ENCODE assay signal across 7 mouse cellular contexts in genomic region chr14:34661621-34662477, GRCm38 (mm10). TPM values are rescaled to one million over a fixed set of nuclear protein-coding genes. Genes with fewer than 3 reads are reported as not detected.
DNase-seq lines count a peak whose midpoint lies in the region; ATAC-seq and TF ChIP-seq lines count a peak whose summit lies in the region.

No protein-coding gene starts in this region.

- H3K9me3 ChIP-seq in erythroblast, embryonic 14.5 days (ENCODE audit: control insufficient read depth, low read length) = no peaks in the 10 kb centered on the region
- H3K9me3 ChIP-seq in heart, postnatal 0 days (replicated peaks; ENCODE audit: control insufficient read depth, low read length) = no peaks in the 10 kb centered on the region
- H3K9me3 ChIP-seq in megakaryocyte, embryonic 14.5 days = 0 out of 2 replicates have a peak, but pooled peaks cover under 1% of the 10 kb centered on the region

- ATAC-seq in heart, postnatal 0 days (ENCODE audit: insufficient read depth, low read depth) = peak; percentile 54; the same call in 1 of the 2 replicates

- H3K36me3 ChIP-seq in erythroblast, embryonic 14.5 days (ENCODE audit: control insufficient read depth) = peaks cover 9% of the 10 kb centered on the region
- H3K36me3 ChIP-seq in heart, postnatal 0 days (replicated peaks; ENCODE audit: control insufficient read depth, insufficient read depth, low read length) = no peaks in the 10 kb centered on the region
- no peaks in the 10 kb centered on the region for H3K36me3 ChIP-seq in megakaryocyte, embryonic 14.5 days (replicated peaks; ENCODE audit: low read length)

- peak overlapping the region; percentile 84 for H3K4me3 ChIP-seq in erythroblast, embryonic 14.5 days (replicated peaks)
- H3K4me3 ChIP-seq in heart, postnatal 0 days (ENCODE audit: low read depth, low read length) = peak overlapping the region; percentile 60
- H3K4me3 ChIP-seq in megakaryocyte, embryonic 14.5 days (replicated peaks) = peak overlapping the region; percentile 92

- no peak for TF ChIP-seq CTCF in brain, embryonic 14.5 days (IDR thresholded peaks at IDR 0.05; ENCODE audit: borderline replicate concordance, extremely low read depth, insufficient read depth, insufficient read length)
- TF ChIP-seq CTCF in heart, postnatal 0 days (IDR thresholded peaks at IDR 0.05; ENCODE audit: low read depth) = no peak

- peaks cover 71% of the 10 kb centered on the region for H3K4me1 ChIP-seq in erythroblast, embryonic 14.5 days (ENCODE audit: control insufficient read depth)
- peaks cover 7% of the 10 kb centered on the region; the same call in 1 of the 2 replicates for H3K4me1 ChIP-seq in heart, postnatal 0 days (ENCODE audit: control insufficient read depth, insufficient read depth)
- H3K4me1 ChIP-seq in megakaryocyte, embryonic 14.5 days = peaks cover 70% of the 10 kb centered on the region

- DNase-seq in MN1 (ENCODE audit: low spot score) = peak; percentile 16
- DNase-seq in brain, embryonic 14.5 days (ENCODE audit: low read depth) = peak; percentile 52
- DNase-seq in heart, postnatal 0 days (ENCODE audit: low spot score) = peak; percentile 34
- DNase-seq in kidney, postnatal 25 days = peak; percentile 83 to 85
- DNase-seq in spleen, adult 12 weeks (ENCODE audit: low spot score) = peak; percentile 50

- WGBS in heart, postnatal 0 days = 1% methylated on average over 39 of the region's 39 CpGs

- peak overlapping the region; percentile 83 for H3K4me2 ChIP-seq in heart, postnatal 0 days (ENCODE audit: low read depth, low read length)

- H3K27ac ChIP-seq in heart, postnatal 0 days (ENCODE audit: low read depth) = peak overlapping the region; percentile 62; the same call in 1 of the 2 replicates

- no peaks in the 10 kb centered on the region for H3K27me3 ChIP-seq in erythroblast, embryonic 14.5 days (ENCODE audit: control insufficient read depth)
- H3K27me3 ChIP-seq in heart, postnatal 0 days (ENCODE audit: control insufficient read depth, insufficient read depth, low read length) = no peaks in the 10 kb centered on the region
- no peaks in the 10 kb centered on the region for H3K27me3 ChIP-seq in megakaryocyte, embryonic 14.5 days (replicated peaks)

- no peak for TF ChIP-seq POLR2A in brain, embryonic 14.5 days (IDR thresholded peaks at IDR 0.05; ENCODE audit: borderline replicate concordance, extremely low read depth, insufficient read depth, insufficient read length, poor library complexity, severe bottlenecking)

- TF ChIP-seq EP300 in heart, postnatal 0 days (IDR thresholded peaks at IDR 0.05; ENCODE audit: low read depth) = no peak

- peak overlapping the region; percentile 56 for H3K9ac ChIP-seq in heart, postnatal 0 days (replicated peaks; ENCODE audit: low read depth, low read length)

RNA-seq across cellular contexts. Expression of gene Wapl, which starts 11.9 kb away (rescaled TPM):
- polyA plus RNA-seq in brain, embryonic 14.5 days (2012; rRNA removed) = 14.6 and 19.9 TPM in 2 replicates
- polyA plus RNA-seq in erythroblast, embryonic 14.5 days (2012) = 0.77 and 1.1 TPM in 2 replicates
- 17.1 and 25.2 TPM in 2 replicates for total RNA-seq in heart, postnatal 0 days (2014; rRNA removed; ENCODE audit: low replicate concordance)
- polyA plus RNA-seq in heart, postnatal 0 days (2015; fragmentation: Nextera tagmentation; extraction: Ambion mirVana) = 10.2 and 10.8 TPM in 2 replicates
- polyA plus RNA-seq in megakaryocyte, embryonic 14.5 days (2012; ENCODE audit: insufficient read depth, low replicate concordance) = 2.2 and 3.7 TPM in 2 replicates

Comparison
In these comparisons a context has a peak if more than half of its experiments do, and no peak if none do; other contexts are left out.
1. Peak in every context shown above with its lines: DNase-seq, ATAC-seq, H3K4me3 ChIP-seq and H3K27ac ChIP-seq.
2. DNase-seq: peak in every context shown above with its lines; median percentile 84 in kidney, postnatal 25 days; 52 in brain, embryonic 14.5 days; 50 in spleen, adult 12 weeks; 34 in heart, postnatal 0 days; 16 in MN1.